Mouse (Mus musculus): Measurements from ENCODE around the gene Oxct2a. TPM values are rescaled to one million over a fixed set of nuclear protein-coding genes. Genes with fewer than 3 reads are reported as not detected.

The Oxct2a gene
- total and polyA plus RNA-seq, 3 experiments = 0.08 TPM; not detected in 2

DNA sequence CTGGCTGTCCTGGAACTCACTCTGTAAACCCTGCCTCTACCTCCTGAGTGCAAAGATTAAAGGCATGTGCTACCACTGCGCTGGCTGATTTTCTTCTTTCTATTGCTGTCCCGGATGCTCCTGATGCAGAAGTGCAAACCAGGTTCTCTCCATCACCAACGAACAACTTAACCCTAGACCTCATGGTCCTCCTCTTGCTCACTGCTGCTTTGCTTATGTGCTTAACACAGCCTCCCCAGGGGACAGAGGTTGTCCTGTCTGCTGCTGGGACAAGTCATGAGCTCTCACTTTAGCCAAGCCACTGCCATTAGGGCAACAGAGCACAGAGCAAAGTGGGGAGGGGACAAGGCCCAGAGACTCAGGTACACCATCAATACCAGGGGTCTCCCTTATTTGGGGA, 8.9 kb downstream of the Oxct2a start:
- Histone ChIP-seq H3K27me3 (replicated peaks) (no peaks in the 10 kb centered on the region), H3K9me3 (replicated peaks; ENCODE audit: low read length) (peaks cover 4% of the 10 kb centered on the region), H3K79me2 (replicated peaks; ENCODE audit: control insufficient read depth, extremely low read depth, insufficient read depth, poor library complexity, severe bottlenecking) (no peaks in the 10 kb centered on the region), H3K36me3 (replicated peaks in 1 of 2; ENCODE audit: control insufficient read depth in 1 of 2, insufficient read depth in 1 of 2, low read length in 1 of 2) (peaks cover 0 to 7% of the 10 kb centered on the region in 2 experiments), H3K4me2 (ENCODE audit: insufficient read depth, low read depth, poor library complexity, severe bottlenecking) (no peak overlapping the region), H3K9ac (ENCODE audit: insufficient read depth, low read depth) (no peak overlapping the region), H3K4me1 (ENCODE audit: control insufficient read depth in 1 of 2, insufficient read depth in 2 of 2) (peaks cover 33 to 72% of the 10 kb centered on the region in 2 experiments), H3K4me3 (replicated peaks in 1 of 3; ENCODE audit: low read depth in 2 of 3, low read length in 2 of 3, poor library complexity in 1 of 3) (no peak overlapping the region), H3K27ac (ENCODE audit: insufficient read depth, low read depth) (peak overlapping the region; percentile 20; the same call in 1 of the 2 replicates)
- TF ChIP-seq MYC (IDR thresholded peaks at IDR 0.05; ENCODE audit: low read depth, low read length) = peak; percentile 61; the same call in 1 of the 2 replicates
- TF ChIP-seq ELF1 (IDR thresholded peaks at IDR 0.05; ENCODE audit: low read depth, low read length) = no peak
- no peak for TF ChIP-seq RCOR1 (conservative IDR thresholded peaks at IDR 0.05; ENCODE audit: low read depth, low read length)
- TF ChIP-seq MAX (IDR thresholded peaks at IDR 0.05; ENCODE audit: low read length) = peak; percentile 35; the same call in 1 of the 2 replicates
- TF ChIP-seq BHLHE40 (IDR thresholded peaks at IDR 0.05; ENCODE audit: low read depth, low read length) = 0 out of 2 replicates have a peak, but pooled peaks have one; percentile 25
- TF ChIP-seq MEF2A (IDR thresholded peaks at IDR 0.05; ENCODE audit: borderline replicate concordance, low read depth, low read length) = 0 out of 2 replicates have a peak, but pooled peaks have one; percentile 29
- TF ChIP-seq NRF1 (IDR thresholded peaks at IDR 0.05; ENCODE audit: low read depth, low read length) = 0 out of 2 replicates have a peak, but pooled peaks have one; percentile 16
- in situ Hi-C loops (cut with MboI; ENCODE audit: low pct_ligation_motif_present, low pct_unique_long_range_greater_than_20kb, low sequenced_read_pairs) = no loop called here
- dilution Hi-C loops (cut with MboI; ENCODE audit: extremely low pct_ligation_motif_present, extremely low pct_unique_long_range_greater_than_20kb, low sequenced_read_pairs) = no loop called here
- DNase-seq (ENCODE audit: extremely low read depth) = peak; percentile 77

DNA sequence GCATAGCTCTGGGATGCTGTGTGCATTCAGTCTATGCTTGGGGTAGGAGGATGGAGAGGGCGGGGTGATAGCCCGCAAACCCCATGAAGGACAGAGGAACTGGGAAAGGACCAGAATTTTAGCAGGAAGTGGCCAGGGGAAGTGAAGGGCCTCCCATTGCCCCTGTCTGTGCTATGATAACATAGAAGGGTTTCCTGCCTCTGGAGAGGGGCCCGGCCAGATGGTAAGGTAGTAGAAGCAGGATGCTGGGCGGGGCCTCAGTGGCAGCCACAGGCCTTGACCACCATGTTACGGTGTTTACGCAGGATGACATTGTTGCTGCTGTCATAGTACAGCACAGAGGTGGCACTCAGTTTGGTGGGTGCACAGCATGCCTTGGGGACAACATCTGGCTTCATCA, 10.4 kb downstream of the Oxct2a start:
- Histone ChIP-seq H3K9ac (ENCODE audit: insufficient read depth, low read depth) (no peak overlapping the region), H3K36me3 (replicated peaks in 1 of 2; ENCODE audit: control insufficient read depth in 1 of 2, insufficient read depth in 1 of 2, low read length in 1 of 2) (peaks cover 0 to 7% of the 10 kb centered on the region in 2 experiments), H3K27me3 (replicated peaks) (no peaks in the 10 kb centered on the region), H3K4me1 (ENCODE audit: control insufficient read depth in 1 of 2, insufficient read depth in 2 of 2) (peaks cover 33 to 79% of the 10 kb centered on the region in 2 experiments), H3K4me3 (replicated peaks in 1 of 3; ENCODE audit: low read depth in 2 of 3, low read length in 2 of 3, poor library complexity in 1 of 3) (peak overlapping the region in 1 of 3 experiments; percentile 28), H3K4me2 (ENCODE audit: insufficient read depth, low read depth, poor library complexity, severe bottlenecking) (no peak overlapping the region; the same call in 1 of the 2 replicates), H3K79me2 (replicated peaks; ENCODE audit: control insufficient read depth, extremely low read depth, insufficient read depth, poor library complexity, severe bottlenecking) (no peaks in the 10 kb centered on the region), H3K27ac (ENCODE audit: insufficient read depth, low read depth) (no peak overlapping the region), H3K9me3 (replicated peaks; ENCODE audit: low read length) (peaks cover 4% of the 10 kb centered on the region)
- dilution Hi-C loops (cut with MboI; ENCODE audit: extremely low pct_ligation_motif_present, extremely low pct_unique_long_range_greater_than_20kb, low sequenced_read_pairs) = no loop called here
- in situ Hi-C loops (cut with MboI; ENCODE audit: low pct_ligation_motif_present, low pct_unique_long_range_greater_than_20kb, low sequenced_read_pairs) = no loop called here
- TF ChIP-seq ELF1 (IDR thresholded peaks at IDR 0.05; ENCODE audit: low read depth, low read length) (0 out of 2 replicates have a peak, but pooled peaks have one; percentile 23), MAZ (IDR thresholded peaks at IDR 0.05; ENCODE audit: low read depth, low read length) (no peak)
- no peak for DNase-seq (ENCODE audit: extremely low read depth)

GRCm38 (mm10) chr4:123311845-123312244, 11.6 kb downstream of the Oxct2a start:
- peak; percentile 88 for DNase-seq (ENCODE audit: extremely low read depth)
- no peak for TF ChIP-seq USF2 (conservative IDR thresholded peaks at IDR 0.05; ENCODE audit: low read depth, low read length)
- no peak for TF ChIP-seq CHD2 (IDR thresholded peaks at IDR 0.05; ENCODE audit: low read length)
- no peak for TF ChIP-seq ELF1 (IDR thresholded peaks at IDR 0.05; ENCODE audit: low read depth, low read length)
- no peak for TF ChIP-seq USF1 (IDR thresholded peaks at IDR 0.05; ENCODE audit: low read depth, low read length)
- TF ChIP-seq HCFC1 (IDR thresholded peaks at IDR 0.05; ENCODE audit: low read depth, low read length) = no peak
- TF ChIP-seq RCOR1 (conservative IDR thresholded peaks at IDR 0.05; ENCODE audit: low read depth, low read length) = peak; percentile 51; the same call in 1 of the 2 replicates
- no peak for TF ChIP-seq GABPA (IDR thresholded peaks at IDR 0.05; ENCODE audit: insufficient replicate concordance, low read depth, low read length)
- no peak for TF ChIP-seq MAX (IDR thresholded peaks at IDR 0.05; ENCODE audit: low read length)
- no peak for TF ChIP-seq JUN (IDR thresholded peaks at IDR 0.05; ENCODE audit: insufficient read depth, low read depth, low read length)
- 0 out of 2 replicates have a peak, but pooled peaks have one; percentile 43 for TF ChIP-seq UBTF (IDR thresholded peaks at IDR 0.05; ENCODE audit: low read depth, low read length)
- TF ChIP-seq SIN3A (IDR thresholded peaks at IDR 0.05; ENCODE audit: low read length) = no peak
- TF ChIP-seq POLR2AphosphoS2 (IDR thresholded peaks at IDR 0.05; ENCODE audit: low read depth, low read length) = no peak
- TF ChIP-seq CTCF (conservative IDR thresholded peaks at IDR 0.05 in 1 of 2, IDR thresholded peaks at IDR 0.05 in 1 of 2; ENCODE audit: low read depth in 2 of 2, low read length in 2 of 2) = no peak
- TF ChIP-seq ETS1 (conservative IDR thresholded peaks at IDR 0.05; ENCODE audit: low read depth, low read length) = peak; percentile 75
- no peak for TF ChIP-seq CHD1 (IDR thresholded peaks at IDR 0.05; ENCODE audit: low read depth, low read length)
- TF ChIP-seq ZKSCAN1 (IDR thresholded peaks at IDR 0.05; ENCODE audit: borderline replicate concordance, low read depth, low read length) = no peak
- TF ChIP-seq EP300 (IDR thresholded peaks at IDR 0.05; ENCODE audit: low read length) = peak; percentile 74; the same call in 1 of the 2 replicates
- TF ChIP-seq NRF1 (IDR thresholded peaks at IDR 0.05; ENCODE audit: low read depth, low read length) = no peak
- TF ChIP-seq MXI1 (IDR thresholded peaks at IDR 0.05; ENCODE audit: low read depth, low read length) = no peak
- peak; percentile 39; the same call in 1 of the 2 replicates for TF ChIP-seq MAZ (IDR thresholded peaks at IDR 0.05; ENCODE audit: low read depth, low read length)

More at GRCm38 (mm10) chr4:123311845-123312244, 11.6 kb downstream of the Oxct2a start:
- peak overlapping the region in 1 of 3 experiments; percentile 30 for H3K4me3 ChIP-seq (replicated peaks in 1 of 3; ENCODE audit: low read depth in 2 of 3, low read length in 2 of 3, poor library complexity in 1 of 3)
- H3K4me2 ChIP-seq (ENCODE audit: insufficient read depth, low read depth, poor library complexity, severe bottlenecking) = peak overlapping the region; percentile 30; the same call in 1 of the 2 replicates
- H3K79me2 ChIP-seq (replicated peaks; ENCODE audit: control insufficient read depth, extremely low read depth, insufficient read depth, poor library complexity, severe bottlenecking) = no peaks in the 10 kb centered on the region
- no peaks in the 10 kb centered on the region for H3K27me3 ChIP-seq (replicated peaks)
- peak overlapping the region; percentile 16; the same call in 1 of the 2 replicates for H3K27ac ChIP-seq (ENCODE audit: insufficient read depth, low read depth)
- H3K9me3 ChIP-seq (replicated peaks; ENCODE audit: low read length) = peaks cover 4% of the 10 kb centered on the region
- dilution Hi-C loops (cut with MboI; ENCODE audit: extremely low pct_ligation_motif_present, extremely low pct_unique_long_range_greater_than_20kb, low sequenced_read_pairs) = no loop called here
- in situ Hi-C loops (cut with MboI; ENCODE audit: low pct_ligation_motif_present, low pct_unique_long_range_greater_than_20kb, low sequenced_read_pairs) = no loop called here
- peaks cover 33 to 83% of the 10 kb centered on the region in 2 experiments for H3K4me1 ChIP-seq (ENCODE audit: control insufficient read depth in 1 of 2, insufficient read depth in 2 of 2)
- H3K36me3 ChIP-seq (replicated peaks in 1 of 2; ENCODE audit: control insufficient read depth in 1 of 2, insufficient read depth in 1 of 2, low read length in 1 of 2) = peaks cover 0 to 12% of the 10 kb centered on the region in 2 experiments
- no peak overlapping the region for H3K9ac ChIP-seq (ENCODE audit: insufficient read depth, low read depth)
